Mouse (Mus musculus) lung, postnatal 36 days (tissue): Measurements from ENCODE around the gene Phtf1.
A peak's percentile ranks its signal among the peaks of the same experiment; 100 is the strongest.

Experiments
- DNase-seq: peaks from one replicate; pipeline ENCODE4 v3.0.0; 2022; ENCODE audit warnings: mixed read lengths

Gene Phtf1

GRCm38 (mm10) chr3:103967861-103968691, at the start of gene Phtf1:
Phtf1 (plus strand) TSS chr3:103968110.
- peak; percentile 86 for DNase-seq

- DNase-seq = no peak
Measured at GRCm38 (mm10) chr3:103920094-103920493, 47.8 kb upstream of the Phtf1 start.

- DNase-seq = no peak
Measured at GRCm38 (mm10) chr3:103925302-103925701, 42.6 kb upstream of the Phtf1 start.

GRCm38 (mm10) chr3:103927511-103927910, 40.4 kb upstream of the Phtf1 start:
- DNase-seq = peak; percentile 42

- no peak for DNase-seq
Measured at GRCm38 (mm10) chr3:103944794-103945562, 22.9 kb upstream of the Phtf1 start.

GRCm38 (mm10) chr3:103948666-103949065, 19.2 kb upstream of the Phtf1 start:
- DNase-seq = no peak

GRCm38 (mm10) chr3:103960622-103961021, 7.3 kb upstream of the Phtf1 start:
- no peak for DNase-seq

GRCm38 (mm10) chr3:103967231-103967630, 679 bp upstream of the Phtf1 start:
- no peak for DNase-seq

- no peak for DNase-seq
Measured at GRCm38 (mm10) chr3:103968701-103969100, 791 bp downstream of the Phtf1 start.

- DNase-seq = no peak
Measured at GRCm38 (mm10) chr3:103971157-103971556, 3.2 kb downstream of the Phtf1 start.

GRCm38 (mm10) chr3:103984556-103984955, 16.6 kb downstream of the Phtf1 start:
- DNase-seq = no peak

GRCm38 (mm10) chr3:103985194-103985593, 17.3 kb downstream of the Phtf1 start:
- DNase-seq = no peak

- no peak for DNase-seq
Measured at GRCm38 (mm10) chr3:103987831-103988432, 20.0 kb downstream of the Phtf1 start.

- no peak for DNase-seq
Measured at GRCm38 (mm10) chr3:103989352-103989751, 21.4 kb downstream of the Phtf1 start.

GRCm38 (mm10) chr3:103991271-103991670, 23.4 kb downstream of the Phtf1 start:
- no peak for DNase-seq

- DNase-seq = no peak
Measured at GRCm38 (mm10) chr3:103998724-103999123, 30.8 kb downstream of the Phtf1 start.

- no peak for DNase-seq
Measured at GRCm38 (mm10) chr3:104006896-104007466, 39.1 kb downstream of the Phtf1 start.

GRCm38 (mm10) chr3:104007479-104007878, 39.6 kb downstream of the Phtf1 start:
- DNase-seq = peak; percentile 52

- DNase-seq = no peak
Measured at GRCm38 (mm10) chr3:104009924-104010662, 42.2 kb downstream of the Phtf1 start.

GRCm38 (mm10) chr3:104011972-104012371, 44.1 kb downstream of the Phtf1 start:
- DNase-seq = no peak

- DNase-seq = no peak
Measured at GRCm38 (mm10) chr3:104017931-104018330, 50.0 kb downstream of the Phtf1 start.

GRCm38 (mm10) chr3:104019453-104019852, 51.5 kb downstream of the Phtf1 start:
- no peak for DNase-seq
